Mouse (Mus musculus): ENCODE results near the gene Ddx10. TPM values are rescaled to one million over a fixed set of nuclear protein-coding genes. Genes with fewer than 3 reads are reported as not detected.

Gene Ddx10
- polyA plus RNA-seq, 1 experiment from 2014 or later = 36.9 TPM

GRCm38 (mm10) chr9:53132826-53133225 lies 115.0 kb downstream of the Ddx10 start:
- WGBS = 96% methylated on average over 1 of the region's 1 CpGs
- ATAC-seq (replicated peaks; ENCODE audit: low FRiP score) = no peak
- H3K9ac ChIP-seq (ENCODE audit: low read depth, low read length) = no peak overlapping the region

GRCm38 (mm10) chr9:53130460-53130859 lies 117.4 kb downstream of the Ddx10 start:
- H3K9me3 ChIP-seq (ENCODE audit: control insufficient read depth, low read length) = no peaks in the 10 kb centered on the region
- DNase-seq (ENCODE audit: low spot score) (no peak), ATAC-seq (replicated peaks; ENCODE audit: low FRiP score) (no peak)
- WGBS = 56% methylated on average over 2 of the region's 2 CpGs
- no peaks in the 10 kb centered on the region for H3K27me3 ChIP-seq (replicated peaks; ENCODE audit: control insufficient read depth, insufficient read depth, low read length)
- H3K27ac ChIP-seq (ENCODE audit: low read depth, low read length) = no peak overlapping the region
- no peak overlapping the region for H3K9ac ChIP-seq (ENCODE audit: low read depth, low read length)
- no peak overlapping the region for H3K4me2 ChIP-seq
- no peak overlapping the region for H3K4me3 ChIP-seq (ENCODE audit: low read depth, low read length)
- no peaks in the 10 kb centered on the region for H3K36me3 ChIP-seq (ENCODE audit: control insufficient read depth, insufficient read depth, low read length)
- H3K4me1 ChIP-seq (replicated peaks; ENCODE audit: control insufficient read depth, insufficient read depth, low read length) = no peaks in the 10 kb centered on the region

More at GRCm38 (mm10) chr9:53132826-53133225, 115.0 kb downstream of the Ddx10 start:
- Histone ChIP-seq H3K4me2 (no peak overlapping the region), H3K36me3 (ENCODE audit: control insufficient read depth, insufficient read depth, low read length) (no peaks in the 10 kb centered on the region), H3K27me3 (replicated peaks; ENCODE audit: control insufficient read depth, insufficient read depth, low read length) (no peaks in the 10 kb centered on the region), H3K4me1 (replicated peaks; ENCODE audit: control insufficient read depth, insufficient read depth, low read length) (no peaks in the 10 kb centered on the region), H3K9me3 (ENCODE audit: control insufficient read depth, low read length) (no peaks in the 10 kb centered on the region), H3K27ac (ENCODE audit: low read depth, low read length) (no peak overlapping the region), H3K4me3 (ENCODE audit: low read depth, low read length) (no peak overlapping the region)
- DNase-seq (ENCODE audit: low spot score) = no peak

- H3K4me2 ChIP-seq = no peak overlapping the region
- H3K36me3 ChIP-seq (ENCODE audit: control insufficient read depth, insufficient read depth, low read length) = no peaks in the 10 kb centered on the region
- no peaks in the 10 kb centered on the region for H3K4me1 ChIP-seq (replicated peaks; ENCODE audit: control insufficient read depth, insufficient read depth, low read length)
- H3K27me3 ChIP-seq (replicated peaks; ENCODE audit: control insufficient read depth, insufficient read depth, low read length) = no peaks in the 10 kb centered on the region
- WGBS = 58% methylated on average over 1 of the region's 1 CpGs
- ATAC-seq (replicated peaks; ENCODE audit: low FRiP score) = no peak
- no peak for DNase-seq (ENCODE audit: low spot score)
- H3K27ac ChIP-seq (ENCODE audit: low read depth, low read length) = no peak overlapping the region
- H3K9ac ChIP-seq (ENCODE audit: low read depth, low read length) = no peak overlapping the region
- no peak overlapping the region for H3K4me3 ChIP-seq (ENCODE audit: low read depth, low read length)
- H3K9me3 ChIP-seq (ENCODE audit: control insufficient read depth, low read length) = no peaks in the 10 kb centered on the region
Observed at GRCm38 (mm10) chr9:53101103-53101502, 146.8 kb downstream of the Ddx10 start.

GRCm38 (mm10) chr9:53095319-53096165 lies 152.3 kb downstream of the Ddx10 start:
- DNase-seq (ENCODE audit: low spot score) = no peak
- WGBS = 79% methylated on average over 5 of the region's 5 CpGs
- H3K9me3 ChIP-seq (ENCODE audit: control insufficient read depth, low read length) = no peaks in the 10 kb centered on the region

GRCm38 (mm10) chr9:53094536-53094935 lies 153.3 kb downstream of the Ddx10 start:
- H3K4me2 ChIP-seq = no peak overlapping the region
- no peaks in the 10 kb centered on the region for H3K9me3 ChIP-seq (ENCODE audit: control insufficient read depth, low read length)
- H3K36me3 ChIP-seq (ENCODE audit: control insufficient read depth, insufficient read depth, low read length) = no peaks in the 10 kb centered on the region
- no peak overlapping the region for H3K9ac ChIP-seq (ENCODE audit: low read depth, low read length)
- H3K4me3 ChIP-seq (ENCODE audit: low read depth, low read length) = no peak overlapping the region
- WGBS = 90% methylated on average over 7 of the region's 7 CpGs
- no peaks in the 10 kb centered on the region for H3K27me3 ChIP-seq (replicated peaks; ENCODE audit: control insufficient read depth, insufficient read depth, low read length)
- DNase-seq (ENCODE audit: low spot score) (no peak), ATAC-seq (replicated peaks; ENCODE audit: low FRiP score) (no peak)
- H3K4me1 ChIP-seq (replicated peaks; ENCODE audit: control insufficient read depth, insufficient read depth, low read length) = no peaks in the 10 kb centered on the region
- no peak overlapping the region for H3K27ac ChIP-seq (ENCODE audit: low read depth, low read length)

More at GRCm38 (mm10) chr9:53095319-53096165, 152.3 kb downstream of the Ddx10 start:
- H3K9ac ChIP-seq (ENCODE audit: low read depth, low read length) = no peak overlapping the region
- no peak overlapping the region for H3K27ac ChIP-seq (ENCODE audit: low read depth, low read length)
- no peaks in the 10 kb centered on the region for H3K4me1 ChIP-seq (replicated peaks; ENCODE audit: control insufficient read depth, insufficient read depth, low read length)
- ATAC-seq (replicated peaks; ENCODE audit: low FRiP score) = no peak
- no peak overlapping the region for H3K4me2 ChIP-seq
- no peak overlapping the region for H3K4me3 ChIP-seq (ENCODE audit: low read depth, low read length)
- no peaks in the 10 kb centered on the region for H3K27me3 ChIP-seq (replicated peaks; ENCODE audit: control insufficient read depth, insufficient read depth, low read length)
- no peaks in the 10 kb centered on the region for H3K36me3 ChIP-seq (ENCODE audit: control insufficient read depth, insufficient read depth, low read length)

- ATAC-seq (replicated peaks; ENCODE audit: low FRiP score) = no peak
- Histone ChIP-seq H3K27ac (ENCODE audit: low read depth, low read length) (no peak overlapping the region), H3K4me3 (ENCODE audit: low read depth, low read length) (no peak overlapping the region), H3K9ac (ENCODE audit: low read depth, low read length) (no peak overlapping the region), H3K4me1 (replicated peaks; ENCODE audit: control insufficient read depth, insufficient read depth, low read length) (no peaks in the 10 kb centered on the region), H3K36me3 (ENCODE audit: control insufficient read depth, insufficient read depth, low read length) (no peaks in the 10 kb centered on the region), H3K9me3 (ENCODE audit: control insufficient read depth, low read length) (no peaks in the 10 kb centered on the region), H3K4me2 (no peak overlapping the region), H3K27me3 (replicated peaks; ENCODE audit: control insufficient read depth, insufficient read depth, low read length) (no peaks in the 10 kb centered on the region)
- WGBS = 71% methylated on average over 3 of the region's 3 CpGs
- no peak for DNase-seq (ENCODE audit: low spot score)
Observed at GRCm38 (mm10) chr9:53077626-53078025, 170.2 kb downstream of the Ddx10 start.

GRCm38 (mm10) chr9:53075931-53076330 lies 171.9 kb downstream of the Ddx10 start:
- no peak for ATAC-seq (replicated peaks; ENCODE audit: low FRiP score)
- Histone ChIP-seq H3K27ac (ENCODE audit: low read depth, low read length) (no peak overlapping the region), H3K36me3 (ENCODE audit: control insufficient read depth, insufficient read depth, low read length) (no peaks in the 10 kb centered on the region)

GRCm38 (mm10) chr9:53074443-53074842 lies 173.4 kb downstream of the Ddx10 start:
- DNase-seq (ENCODE audit: low spot score) (no peak), ATAC-seq (replicated peaks; ENCODE audit: low FRiP score) (no peak)
- Histone ChIP-seq H3K36me3 (ENCODE audit: control insufficient read depth, insufficient read depth, low read length) (no peaks in the 10 kb centered on the region), H3K9ac (ENCODE audit: low read depth, low read length) (no peak overlapping the region), H3K9me3 (ENCODE audit: control insufficient read depth, low read length) (no peaks in the 10 kb centered on the region), H3K27me3 (replicated peaks; ENCODE audit: control insufficient read depth, insufficient read depth, low read length) (no peaks in the 10 kb centered on the region), H3K4me1 (replicated peaks; ENCODE audit: control insufficient read depth, insufficient read depth, low read length) (no peaks in the 10 kb centered on the region), H3K27ac (ENCODE audit: low read depth, low read length) (no peak overlapping the region), H3K4me2 (no peak overlapping the region), H3K4me3 (ENCODE audit: low read depth, low read length) (no peak overlapping the region)
- 85% methylated on average over 3 of the region's 3 CpGs for WGBS

More at GRCm38 (mm10) chr9:53075931-53076330, 171.9 kb downstream of the Ddx10 start:
- 79% methylated on average over 3 of the region's 3 CpGs for WGBS
- Histone ChIP-seq H3K9me3 (ENCODE audit: control insufficient read depth, low read length) (no peaks in the 10 kb centered on the region), H3K27me3 (replicated peaks; ENCODE audit: control insufficient read depth, insufficient read depth, low read length) (no peaks in the 10 kb centered on the region), H3K4me1 (replicated peaks; ENCODE audit: control insufficient read depth, insufficient read depth, low read length) (no peaks in the 10 kb centered on the region), H3K9ac (ENCODE audit: low read depth, low read length) (no peak overlapping the region), H3K4me2 (no peak overlapping the region), H3K4me3 (ENCODE audit: low read depth, low read length) (no peak overlapping the region)
- no peak for DNase-seq (ENCODE audit: low spot score)

- no peaks in the 10 kb centered on the region for H3K9me3 ChIP-seq (ENCODE audit: control insufficient read depth, low read length)
- DNase-seq (ENCODE audit: low spot score) (no peak), ATAC-seq (replicated peaks; ENCODE audit: low FRiP score) (no peak)
- H3K4me2 ChIP-seq = no peak overlapping the region
- no peaks in the 10 kb centered on the region for H3K4me1 ChIP-seq (replicated peaks; ENCODE audit: control insufficient read depth, insufficient read depth, low read length)
- H3K27me3 ChIP-seq (replicated peaks; ENCODE audit: control insufficient read depth, insufficient read depth, low read length) = no peaks in the 10 kb centered on the region
- H3K27ac ChIP-seq (ENCODE audit: low read depth, low read length) = no peak overlapping the region
- WGBS = 77% methylated on average over 10 of the region's 10 CpGs
- H3K4me3 ChIP-seq (ENCODE audit: low read depth, low read length) = no peak overlapping the region
- no peaks in the 10 kb centered on the region for H3K36me3 ChIP-seq (ENCODE audit: control insufficient read depth, insufficient read depth, low read length)
- H3K9ac ChIP-seq (ENCODE audit: low read depth, low read length) = no peak overlapping the region
Observed at GRCm38 (mm10) chr9:53073576-53074112, 174.2 kb downstream of the Ddx10 start.
